Mouse (Mus musculus) gastrocnemius, postnatal 25 days (tissue): ENCODE data around the gene Mrs2. TPM values are rescaled to one million over a fixed set of nuclear protein-coding genes. Genes with fewer than 3 reads are reported as not detected.

Source experiments
- total RNA-seq, 2 experiments: library from RNA; stranded (reverse); gene quantifications; 1 replicate in 1 of 2; 2 replicates in 1 of 2; pipeline ENCODE4 v1.2.3; 2021

The Mrs2 gene
- total RNA-seq, 2 experiments from 2014 or later, result 35.2 to 39.6 TPM

Other genes starting within 250 kb of the Mrs2 start
- 10 to 100 TPM; 35.8 to 38.3 TPM for gene BC005537, start 218.7 kb downstream of the Mrs2 start, total RNA-seq
- 100 to 1,000 TPM; 138 to 147 TPM for gene Acot13, start 188.8 kb downstream of the Mrs2 start, total RNA-seq
- 1 to 10 TPM; 7.8 to 8.2 TPM for gene Tdp2, start 188.7 kb downstream of the Mrs2 start, total RNA-seq
- not detected for gene D130043K22Rik, start 175.2 kb downstream of the Mrs2 start, total RNA-seq
- gene Aldh5a1, start 82.7 kb downstream of the Mrs2 start, total RNA-seq, result 1 to 10 TPM; 5.8 to 5.9 TPM
- gene Gpld1, start 77.2 kb downstream of the Mrs2 start, total RNA-seq, result under 1 TPM; 0.40 to 0.43 TPM
- not detected for gene Dcdc2a, start 35.6 kb upstream of the Mrs2 start, total RNA-seq